Mouse (Mus musculus) CD8-positive naive resting alpha-beta T cell, adult 57 days (primary cell): ENCODE data around the gene Gm7298. TPM values are rescaled to one million over a fixed set of nuclear protein-coding genes. Genes with fewer than 3 reads are reported as not detected.

Experiments
- total RNA-seq: library from RNA; stranded (reverse); gene quantifications from one replicate; pipeline ENCODE4 v1.2.4, GENCODE M21; 2023

Gene Gm7298
- not detected for total RNA-seq

GRCm38 (mm10) chr6:121732632-121733031 is at the start of gene Gm7298:
Gene Gm7298 (plus strand): TSS chr6:121732932.

GRCm38 (mm10) chr6:121838271-121838670 is 105.5 kb downstream of the Gm7298 start, which contains the start of gene Mug1:
Gene Mug1 (plus strand): TSS chr6:121838541.

Other genes with a start within 250 kb of the Gm7298 start
- not detected for gene A2m, start 97.6 kb upstream of the Gm7298 start, total RNA-seq
- gene Mug1, start 105.6 kb downstream of the Gm7298 start, total RNA-seq = not detected